Mouse (Mus musculus) limb, embryonic 14.5 days (tissue): ENCODE measurements around the gene Ceacam3. TPM values are rescaled to one million over a fixed set of nuclear protein-coding genes. Genes with fewer than 3 reads are reported as not detected.

Experiments
- ATAC-seq: fragments of 200-750 bp; cut with Nextera tagmentation; 2 replicates; pipeline ENCODE4 v1.8.0; 2017; ENCODE audit warnings: low read depth, moderate number of reproducible peaks, moderate TSS enrichment; ENCODE audit not compliant: low FRiP score
- DNase-seq: peaks from one replicate; pipeline ENCODE4 v3.0.0-alpha.2; 2015; ENCODE audit warnings: low spot score
- H3K27ac ChIP-seq: fragments of 300-500 bp; sonication (generic); replicated peaks from 2 replicates; pipeline ENCODE4 v1.5.1; 2014; ENCODE audit warnings: low read depth, mild to moderate bottlenecking, low read length, moderate library complexity, mixed read lengths
- H3K27me3 ChIP-seq: fragments of 300-500 bp; sonication (generic); 2 replicates; pipeline ENCODE4 v1.6.1; 2014; ENCODE audit warnings: low read length, mixed read lengths; ENCODE audit not compliant: control insufficient read depth, insufficient read depth
- H3K36me3 ChIP-seq: fragments of 300-500 bp; sonication (generic); 2 replicates; pipeline ENCODE4 v1.6.1; 2014; ENCODE audit warnings: mild to moderate bottlenecking, low read length, moderate library complexity, mixed read lengths; ENCODE audit not compliant: control insufficient read depth, insufficient read depth
- H3K4me1 ChIP-seq: fragments of 300-500 bp; sonication (generic); 2 replicates; pipeline ENCODE4 v1.6.1; 2014; ENCODE audit warnings: antibody characterized with exemption, low read length, mixed read lengths; ENCODE audit not compliant: control insufficient read depth, insufficient read depth
- H3K4me2 ChIP-seq: fragments of 300-500 bp; sonication (generic); replicated peaks from 2 replicates; pipeline ENCODE4 v1.6.1; 2014; ENCODE audit warnings: low read depth, mild to moderate bottlenecking, low read length, moderate library complexity; ENCODE audit not compliant: severe bottlenecking
- H3K4me3 ChIP-seq: fragments of 300-500 bp; sonication (generic); replicated peaks from 2 replicates; pipeline ENCODE4 v1.5.1; 2014; ENCODE audit warnings: low read length
- H3K9ac ChIP-seq: fragments of 300-500 bp; sonication (generic); 2 replicates; pipeline ENCODE4 v1.6.1; 2014; ENCODE audit warnings: mild to moderate bottlenecking, low read depth, low read length, moderate library complexity; ENCODE audit not compliant: severe bottlenecking
- H3K9me3 ChIP-seq: fragments of 300-500 bp; sonication (generic); 2 replicates; pipeline ENCODE4 v1.6.1; 2016; ENCODE audit warnings: low read length; ENCODE audit not compliant: control insufficient read depth
- POLR2A ChIP-seq: fragments of 200-500 bp; IDR thresholded peaks from 2 replicates; pipeline ENCODE4 v1.8.0; 2012; ENCODE audit warnings: inconsistent platforms, mild to moderate bottlenecking, moderate library complexity, borderline replicate concordance; ENCODE audit not compliant: insufficient read depth, insufficient read length; ENCODE audit errors: extremely low read depth
- WGBS: fragments of 180-500 bp; shearing (Covaris S2); extraction: QIAGEN DNeasy Blood & Tissue Kit; methylation state at CpG from one replicate; pipeline ENCODE4 v1.1.7; 2014; 5-methylcytosine and 5-hydroxymethylcytosine counted together
- polyA plus RNA-seq, 2 experiments: library from polyadenylated mRNA; depleted of rRNA in 1 of 2; stranded (reverse) in 1 of 2; unstranded in 1 of 2; fragments of >200 nt; fragmentation: Nextera tagmentation in 1 of 2; extraction: Ambion mirVana in 1 of 2; gene quantifications; 2 replicates each; pipeline versions ENCODE4 v1.2.1 to v1.2.3; 2012 to 2014

The Ceacam3 gene
- polyA plus RNA-seq, 2 experiments: 0.10 TPM; not detected in 1

GRCm38 (mm10) chr7:17159011-17159410, 8.9 kb downstream of the Ceacam3 start:
- DNase-seq (no peak), ATAC-seq (no peak)
- Histone ChIP-seq H3K9ac (no peak overlapping the region), H3K4me2 (no peak overlapping the region), H3K36me3 (no peaks in the 10 kb centered on the region), H3K4me1 (no peaks in the 10 kb centered on the region), H3K9me3 (no peaks in the 10 kb centered on the region), H3K4me3 (no peak overlapping the region), H3K27me3 (no peaks in the 10 kb centered on the region), H3K27ac (no peak overlapping the region)
- 84% methylated on average over 7 of the region's 7 CpGs for WGBS
- no peak for TF ChIP-seq POLR2A

GRCm38 (mm10) chr7:17171827-17172226, 21.7 kb downstream of the Ceacam3 start:
- Histone ChIP-seq H3K4me2 (no peak overlapping the region), H3K27me3 (no peaks in the 10 kb centered on the region), H3K9ac (no peak overlapping the region), H3K4me1 (no peaks in the 10 kb centered on the region), H3K36me3 (no peaks in the 10 kb centered on the region), H3K27ac (no peak overlapping the region), H3K9me3 (no peaks in the 10 kb centered on the region), H3K4me3 (no peak overlapping the region)
- ATAC-seq (no peak), DNase-seq (no peak)
- WGBS: 82% methylated on average over 4 of the region's 4 CpGs
- no peak for TF ChIP-seq POLR2A

GRCm38 (mm10) chr7:17203177-17203576, 53.1 kb downstream of the Ceacam3 start, which contains the start of gene Psg29:
Psg29 (plus strand) TSS chr7:17203477.
- no peak within 1 kb of the TSS for H3K27ac ChIP-seq
- no peak within 1 kb of the TSS for H3K4me2 ChIP-seq
- H3K27me3 ChIP-seq: no peaks in the 10 kb centered on the region
- H3K36me3 ChIP-seq: no peaks in the 10 kb centered on the region
- no peak for ATAC-seq
- no peak within 1 kb of the TSS for H3K4me3 ChIP-seq
- no peak for TF ChIP-seq POLR2A
- H3K9ac ChIP-seq: no peak within 1 kb of the TSS
- DNase-seq: no peak
- no peaks in the 10 kb centered on the region for H3K9me3 ChIP-seq
- H3K4me1 ChIP-seq: no peaks in the 10 kb centered on the region

GRCm38 (mm10) chr7:17205530-17206184, 55.6 kb downstream of the Ceacam3 start:
- Histone ChIP-seq H3K27ac (no peak overlapping the region), H3K27me3 (no peaks in the 10 kb centered on the region), H3K4me3 (no peak overlapping the region), H3K4me1 (no peaks in the 10 kb centered on the region), H3K9me3 (no peaks in the 10 kb centered on the region), H3K4me2 (no peak overlapping the region), H3K36me3 (no peaks in the 10 kb centered on the region), H3K9ac (no peak overlapping the region)
- 63% methylated on average over 3 of the region's 3 CpGs for WGBS
- no peak for DNase-seq
- no peak for TF ChIP-seq POLR2A
- ATAC-seq: no peak

Other genes with a start within 250 kb of the Ceacam3 start
- 3.6 and 4.1 TPM in 2 replicates for gene Ptgir, start 243.8 kb upstream of the Ceacam3 start, polyA plus RNA-seq (2012; rRNA removed)
- 2.3 and 2.8 TPM in 2 replicates for gene Ptgir, start 243.8 kb upstream of the Ceacam3 start, polyA plus RNA-seq (2014; fragmentation: Nextera tagmentation; extraction: Ambion mirVana)
- 281 and 320 TPM in 2 replicates for gene Calm3, start 226.2 kb upstream of the Ceacam3 start, polyA plus RNA-seq (2012; rRNA removed)
- gene Calm3, start 226.2 kb upstream of the Ceacam3 start, polyA plus RNA-seq (2014; fragmentation: Nextera tagmentation; extraction: Ambion mirVana): 156 and 164 TPM in 2 replicates
- gene Pnmal2, start 205.6 kb upstream of the Ceacam3 start, polyA plus RNA-seq (2012; rRNA removed): 12.8 and 13.9 TPM in 2 replicates
- gene Pnmal2, start 205.6 kb upstream of the Ceacam3 start, polyA plus RNA-seq (2014; fragmentation: Nextera tagmentation; extraction: Ambion mirVana): 16.5 and 18.8 TPM in 2 replicates
- 0.33 and 0.49 TPM in 2 replicates for gene Pnmal1, start 190.6 kb upstream of the Ceacam3 start, polyA plus RNA-seq (2012; rRNA removed)
- gene Pnmal1, start 190.6 kb upstream of the Ceacam3 start, polyA plus RNA-seq (2014; fragmentation: Nextera tagmentation; extraction: Ambion mirVana): 0.43 and 0.58 TPM in 2 replicates
- gene Gm42372, start 167.2 kb upstream of the Ceacam3 start, polyA plus RNA-seq (2012; rRNA removed): 0.29 and 0.34 TPM in 2 replicates
- gene Gm42372, start 167.2 kb upstream of the Ceacam3 start, polyA plus RNA-seq (2014; fragmentation: Nextera tagmentation; extraction: Ambion mirVana): 0.17 and 0.23 TPM in 2 replicates
- 39.7 and 40.7 TPM in 2 replicates for gene Ccdc8, start 157.6 kb upstream of the Ceacam3 start, polyA plus RNA-seq (2012; rRNA removed)
- 25.5 and 27.2 TPM in 2 replicates for gene Ccdc8, start 157.6 kb upstream of the Ceacam3 start, polyA plus RNA-seq (2014; fragmentation: Nextera tagmentation; extraction: Ambion mirVana)
- gene Ppp5c, start 122.4 kb upstream of the Ceacam3 start, polyA plus RNA-seq (2012; rRNA removed): 193 and 237 TPM in 2 replicates
- gene Ppp5c, start 122.4 kb upstream of the Ceacam3 start, polyA plus RNA-seq (2014; fragmentation: Nextera tagmentation; extraction: Ambion mirVana): 100 and 105 TPM in 2 replicates
- 28.2 and 39.6 TPM in 2 replicates for gene Hif3a, start 87.9 kb upstream of the Ceacam3 start, polyA plus RNA-seq (2012; rRNA removed)
- 23.7 and 26.6 TPM in 2 replicates for gene Hif3a, start 87.9 kb upstream of the Ceacam3 start, polyA plus RNA-seq (2014; fragmentation: Nextera tagmentation; extraction: Ambion mirVana)
- 0.23 TPM in 2 replicates for gene Psg16, start 76.2 kb upstream of the Ceacam3 start, polyA plus RNA-seq (2012; rRNA removed)
- 0.12 and 0.33 TPM in 2 replicates for gene Psg16, start 76.2 kb upstream of the Ceacam3 start, polyA plus RNA-seq (2014; fragmentation: Nextera tagmentation; extraction: Ambion mirVana)
- gene Psg29, start 53.2 kb downstream of the Ceacam3 start, polyA plus RNA-seq (2012; rRNA removed): 0.06 and 0.16 TPM in 2 replicates
- gene Psg29, start 53.2 kb downstream of the Ceacam3 start, polyA plus RNA-seq (2014; fragmentation: Nextera tagmentation; extraction: Ambion mirVana): not detected in 2 replicates